Mouse (Mus musculus) brain, embryonic 18.5 days (tissue): Measurements from ENCODE around the gene Srgap3.

Experiments
- DNase-seq: peaks from one replicate; pipeline ENCODE4 v3.0.0-alpha.2; 2012; ENCODE audit warnings: low read depth, low spot score

The Srgap3 gene

GRCm38 (mm10) chr6:112818403-112818901 is 128.6 kb downstream of the Srgap3 start:
- DNase-seq = no peak

- no peak for DNase-seq
Observed at GRCm38 (mm10) chr6:112815604-112816003, 131.5 kb downstream of the Srgap3 start.

- no peak for DNase-seq
Observed at GRCm38 (mm10) chr6:112814525-112815086, 132.5 kb downstream of the Srgap3 start.

GRCm38 (mm10) chr6:112812884-112813283 is 134.2 kb downstream of the Srgap3 start:
- no peak for DNase-seq

GRCm38 (mm10) chr6:112810521-112810830 is 136.6 kb downstream of the Srgap3 start:
- DNase-seq = no peak

- peak; percentile 64 for DNase-seq
Observed at GRCm38 (mm10) chr6:112809658-112810520, 137.2 kb downstream of the Srgap3 start.

GRCm38 (mm10) chr6:112808738-112809137 is 138.3 kb downstream of the Srgap3 start:
- no peak for DNase-seq

- no peak for DNase-seq
Observed at GRCm38 (mm10) chr6:112801917-112802316, 145.1 kb downstream of the Srgap3 start.

GRCm38 (mm10) chr6:112798378-112798777 is 148.7 kb downstream of the Srgap3 start:
- no peak for DNase-seq

GRCm38 (mm10) chr6:112796607-112797006 is 150.5 kb downstream of the Srgap3 start:
- DNase-seq = no peak

GRCm38 (mm10) chr6:112793887-112794286 is 153.2 kb downstream of the Srgap3 start:
- no peak for DNase-seq

- no peak for DNase-seq
Observed at GRCm38 (mm10) chr6:112789901-112790300, 157.2 kb downstream of the Srgap3 start.

GRCm38 (mm10) chr6:112788617-112789016 is 158.4 kb downstream of the Srgap3 start:
- DNase-seq = no peak

GRCm38 (mm10) chr6:112788174-112788573 is 158.9 kb downstream of the Srgap3 start:
- DNase-seq = no peak

- no peak for DNase-seq
Observed at GRCm38 (mm10) chr6:112781409-112782093, 165.5 kb downstream of the Srgap3 start.

GRCm38 (mm10) chr6:112778211-112778610 is 168.9 kb downstream of the Srgap3 start:
- DNase-seq = no peak

GRCm38 (mm10) chr6:112776718-112777117 is 170.3 kb downstream of the Srgap3 start:
- no peak for DNase-seq

GRCm38 (mm10) chr6:112773754-112774153 is 173.3 kb downstream of the Srgap3 start:
- DNase-seq = no peak

- no peak for DNase-seq
Observed at GRCm38 (mm10) chr6:112770996-112771395, 176.1 kb downstream of the Srgap3 start.

- DNase-seq = no peak
Observed at GRCm38 (mm10) chr6:112758541-112758940, 188.5 kb downstream of the Srgap3 start.

- DNase-seq = no peak
Observed at GRCm38 (mm10) chr6:112756866-112757265, 190.2 kb downstream of the Srgap3 start.

GRCm38 (mm10) chr6:112754994-112755393 is 192.1 kb downstream of the Srgap3 start:
- no peak for DNase-seq
